In the genomic region with DNA sequence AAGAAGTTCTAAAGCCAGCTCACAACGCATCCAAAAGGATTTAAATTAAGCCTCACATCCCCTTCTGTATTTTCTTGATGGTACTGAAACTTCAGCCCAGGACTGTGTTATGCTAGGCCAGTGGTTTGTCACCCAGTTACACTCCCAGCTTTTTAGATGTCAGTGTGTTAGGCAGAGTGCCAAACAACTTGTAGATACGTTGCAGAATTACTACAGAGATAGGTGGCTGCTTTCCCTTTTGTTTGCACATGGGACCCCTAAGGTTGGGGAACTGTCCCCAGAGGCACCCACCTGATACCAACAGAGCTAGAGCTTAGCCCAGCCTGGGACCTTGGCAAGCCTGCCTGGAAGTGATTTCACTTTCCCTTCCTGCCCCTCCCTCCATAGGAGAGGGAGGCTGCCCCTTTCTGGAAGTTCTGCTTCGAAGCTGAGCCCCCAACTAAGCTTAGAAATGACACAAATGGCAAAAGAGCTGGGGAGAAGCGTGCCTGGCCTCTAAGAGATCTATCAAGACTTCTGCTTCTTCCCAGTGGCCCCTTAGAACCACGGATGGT, we compare ENCODE assay signal across 11 mouse cellular contexts. TPM values are rescaled to one million over a fixed set of nuclear protein-coding genes. Genes with fewer than 3 reads are reported as not detected.
A peak's percentile ranks its signal among the peaks of the same experiment; 100 is the strongest.
DNase-seq lines count a peak whose midpoint lies in the region; ATAC-seq and TF ChIP-seq lines count a peak whose summit lies in the region.
"Had no signal": no experiment of that assay in that cellular context is flagged by ENCODE, and none has a peak within 500 bp of the region (broad histone marks: within the 10 kb centered on the region; RNA-seq: fewer than 3 reads in every experiment).

No protein-coding gene starts in this region.

- H3K27me3 ChIP-seq in CH12.LX (replicated peaks), result no peaks in the 10 kb centered on the region
- H3K27me3 ChIP-seq: liver, embryonic 15.5 days had no signal

- H3K79me2 ChIP-seq in CH12.LX (replicated peaks; ENCODE audit: control insufficient read depth, extremely low read depth, insufficient read depth, poor library complexity, severe bottlenecking), result peaks cover 76% of the 10 kb centered on the region

- no peak for DNase-seq in layer of hippocampus, adult 2 months (ENCODE audit: low spot score in 2 of 2)
- no peak for DNase-seq in layer of hippocampus, adult 9-10 months (ENCODE audit: low spot score)
- no peak for DNase-seq in CH12.LX (ENCODE audit: extremely low read depth)
- DNase-seq in heart, adult 8-10 months (ENCODE audit: low spot score), result peak; percentile 70
- no peak for DNase-seq in ovary, adult 18-20 months (ENCODE audit: low spot score)
- no peak for DNase-seq in urinary bladder, postnatal 10 days (ENCODE audit: low spot score)
- DNase-seq: cerebellum, postnatal 36 days; retina, postnatal 1 day had no signal

- H3K4me1 ChIP-seq in CH12.LX (ENCODE audit: control insufficient read depth in 1 of 2, insufficient read depth in 2 of 2), result peaks cover 30 to 96% of the 10 kb centered on the region in 2 experiments

- H3K9me3 ChIP-seq in CH12.LX (replicated peaks; ENCODE audit: low read length), result no peaks in the 10 kb centered on the region
- H3K9me3 ChIP-seq: liver, embryonic 15.5 days had no signal

- peak; percentile 18 to 23; a peak in 1 of 4 replicates for ATAC-seq in hematopoietic stem cell, adult 5-6 weeks (replicated peaks in 1 of 2; ENCODE audit: insufficient read depth in 1 of 2, low FRiP score in 2 of 2, low TSS enrichment in 1 of 2, low read depth in 1 of 2, poor library complexity in 2 of 2, severe bottlenecking in 2 of 2)
- no peak for ATAC-seq in erythroid progenitor cell, adult 5-6 weeks (replicated peaks; ENCODE audit: low FRiP score, poor library complexity, severe bottlenecking)

- no peak for TF ChIP-seq POLR2A in CH12.LX (IDR thresholded peaks at IDR 0.05; ENCODE audit: low read depth, low read length)

- H3K9ac ChIP-seq in CH12.LX (ENCODE audit: insufficient read depth, low read depth), result peak overlapping the region; percentile 6
- H3K9ac ChIP-seq: liver, embryonic 15.5 days had no signal

- dilution Hi-C loops in CH12.LX (cut with MboI; ENCODE audit: extremely low pct_ligation_motif_present, extremely low pct_unique_long_range_greater_than_20kb, low sequenced_read_pairs), result no loop called here

- peak overlapping the region; percentile 17 for H3K4me2 ChIP-seq in CH12.LX (ENCODE audit: insufficient read depth, low read depth, poor library complexity, severe bottlenecking)
- H3K4me2 ChIP-seq: liver, embryonic 15.5 days had no signal

- no peak for TF ChIP-seq CTCF in layer of hippocampus, adult 2 months (conservative IDR thresholded peaks at IDR 0.05)
- no peak for TF ChIP-seq CTCF in CH12.LX (conservative IDR thresholded peaks at IDR 0.05 in 1 of 2, IDR thresholded peaks at IDR 0.05 in 1 of 2; ENCODE audit: low read depth in 2 of 2, low read length in 2 of 2)

- no peak overlapping the region for H3K4me3 ChIP-seq in layer of hippocampus, adult 2 months
- H3K4me3 ChIP-seq in CH12.LX (replicated peaks in 1 of 3; ENCODE audit: low read depth in 2 of 3, low read length in 2 of 3, poor library complexity in 1 of 3), result no peak overlapping the region
- H3K4me3 ChIP-seq: liver, embryonic 15.5 days had no signal

- H3K27ac ChIP-seq in layer of hippocampus, adult 2 months, result peak overlapping the region; percentile 82
- H3K27ac ChIP-seq in CH12.LX (ENCODE audit: insufficient read depth, low read depth), result peak overlapping the region; percentile 70
- H3K27ac ChIP-seq: liver, embryonic 15.5 days had no signal

- in situ Hi-C loops in CH12.LX (cut with MboI; ENCODE audit: low pct_ligation_motif_present, low pct_unique_long_range_greater_than_20kb, low sequenced_read_pairs), result no loop called here

- no peak for TF ChIP-seq RAD21 in CH12.LX (IDR thresholded peaks at IDR 0.05; ENCODE audit: low read depth, low read length)

- TF ChIP-seq EP300 in CH12.LX (IDR thresholded peaks at IDR 0.05; ENCODE audit: low read length), result no peak

- H3K36me3 ChIP-seq in CH12.LX (replicated peaks in 1 of 2; ENCODE audit: control insufficient read depth in 1 of 2, insufficient read depth in 1 of 2, low read length in 1 of 2), result peaks cover 15 to 80% of the 10 kb centered on the region in 2 experiments

TF ChIP-seq in CH12.LX, 34 proteins besides CTCF, POLR2A, EP300 and RAD21:
- TF ChIP-seq RCOR1 (conservative IDR thresholded peaks at IDR 0.05; ENCODE audit: low read depth, low read length), result no peak
- no peak for TF ChIP-seq MAFK (IDR thresholded peaks at IDR 0.05; ENCODE audit: insufficient replicate concordance, low read length)
- no peak for TF ChIP-seq PAX5 (IDR thresholded peaks at IDR 0.05; ENCODE audit: low read length)
- TF ChIP-seq ELF1 (IDR thresholded peaks at IDR 0.05; ENCODE audit: low read depth, low read length), result no peak
- no peak for TF ChIP-seq ZKSCAN1 (IDR thresholded peaks at IDR 0.05; ENCODE audit: borderline replicate concordance, low read depth, low read length)
- TF ChIP-seq MYC (IDR thresholded peaks at IDR 0.05; ENCODE audit: low read depth, low read length), result no peak
- TF ChIP-seq E2F4 (IDR thresholded peaks at IDR 0.05; ENCODE audit: insufficient replicate concordance, low read depth, low read length), result no peak
- TF ChIP-seq POLR2AphosphoS2 (IDR thresholded peaks at IDR 0.05; ENCODE audit: low read depth, low read length), result no peak
- TF ChIP-seq ETS1 (conservative IDR thresholded peaks at IDR 0.05; ENCODE audit: low read depth, low read length), result no peak
- no peak for TF ChIP-seq JUND (conservative IDR thresholded peaks at IDR 0.05; ENCODE audit: low read depth, low read length)
- TF ChIP-seq CHD2 (IDR thresholded peaks at IDR 0.05; ENCODE audit: low read length), result no peak
- TF ChIP-seq NRF1 (IDR thresholded peaks at IDR 0.05; ENCODE audit: low read depth, low read length), result no peak
- TF ChIP-seq USF2 (conservative IDR thresholded peaks at IDR 0.05; ENCODE audit: low read depth, low read length), result no peak
- no peak for TF ChIP-seq BHLHE40 (IDR thresholded peaks at IDR 0.05; ENCODE audit: low read depth, low read length)
- no peak for TF ChIP-seq ZMIZ1 (IDR thresholded peaks at IDR 0.05; ENCODE audit: low read depth, low read length)
- no peak for TF ChIP-seq ZC3H11A (IDR thresholded peaks at IDR 0.05; ENCODE audit: low read depth, low read length)

RNA-seq across cellular contexts. Expression of a gene that starts 39.4 kb away (rescaled TPM):
- total RNA-seq in layer of hippocampus, adult 2 months (2021), result 1 to 10 TPM; 1.1 to 1.9 TPM
- total RNA-seq in CH12.LX (2012; rRNA removed), result 18.0 and 23.4 TPM in 2 replicates
- total RNA-seq in CH12.LX (2014; rRNA removed), result 21.8 and 24.0 TPM in 2 replicates
- 19.9 and 21.1 TPM in 2 replicates for polyA plus RNA-seq in CH12.LX (2012; ENCODE audit: insufficient read length, low read depth)
- 1 to 10 TPM in 2 of 4 experiments, under 1 TPM in 2; 0.46 to 1.2 (median 0.89) TPM for total RNA-seq in heart, adult 8-10 months (2022)
- total RNA-seq in hematopoietic stem cell, adult 5-6 weeks (2017), result 28.3 and 33.0 TPM in 2 replicates
- 6.3 and 9.4 TPM in 2 replicates for total RNA-seq in erythroid progenitor cell, adult 5-6 weeks (2015; ENCODE audit: low replicate concordance)
- 0.98 and 4.9 TPM in 2 replicates for total RNA-seq in erythroid progenitor cell, adult 5-6 weeks (2017; ENCODE audit: low replicate concordance)

RNA-seq across cellular contexts. Expression of a gene that starts 52.5 kb away (rescaled TPM):
- total RNA-seq in layer of hippocampus, adult 2 months (2021), result 10 to 100 TPM; 93.7 to 93.9 TPM
- total RNA-seq in CH12.LX (2012; rRNA removed), result 225 and 253 TPM in 2 replicates
- total RNA-seq in CH12.LX (2014; rRNA removed), result 227 and 228 TPM in 2 replicates
- polyA plus RNA-seq in CH12.LX (2012; ENCODE audit: insufficient read length, low read depth), result 364 and 473 TPM in 2 replicates
- 100 to 1,000 TPM; 214 to 247 (median 224) TPM for total RNA-seq in heart, adult 8-10 months (2022)
- 30.6 and 32.9 TPM in 2 replicates for total RNA-seq in hematopoietic stem cell, adult 5-6 weeks (2017)
- total RNA-seq in erythroid progenitor cell, adult 5-6 weeks (2015; ENCODE audit: low replicate concordance), result 93.5 and 103 TPM in 2 replicates
- total RNA-seq in erythroid progenitor cell, adult 5-6 weeks (2017; ENCODE audit: low replicate concordance), result 86.6 and 90.7 TPM in 2 replicates
